Mouse (Mus musculus): ENCODE data around the gene Naaa.

GRCm38 (mm10) chr5:92282571-92282970 lies 4.6 kb upstream of the Naaa start:
- TF ChIP-seq CTCF (conservative IDR thresholded peaks at IDR 0.05; ENCODE audit: low read length) (no peak), NANOG (IDR thresholded peaks at IDR 0.05; ENCODE audit: borderline replicate concordance, low read length) (no peak)

Data from E14TG2a.4 (cell line).